ENCODE assay signal across 24 mouse cellular contexts in the genomic region with DNA sequence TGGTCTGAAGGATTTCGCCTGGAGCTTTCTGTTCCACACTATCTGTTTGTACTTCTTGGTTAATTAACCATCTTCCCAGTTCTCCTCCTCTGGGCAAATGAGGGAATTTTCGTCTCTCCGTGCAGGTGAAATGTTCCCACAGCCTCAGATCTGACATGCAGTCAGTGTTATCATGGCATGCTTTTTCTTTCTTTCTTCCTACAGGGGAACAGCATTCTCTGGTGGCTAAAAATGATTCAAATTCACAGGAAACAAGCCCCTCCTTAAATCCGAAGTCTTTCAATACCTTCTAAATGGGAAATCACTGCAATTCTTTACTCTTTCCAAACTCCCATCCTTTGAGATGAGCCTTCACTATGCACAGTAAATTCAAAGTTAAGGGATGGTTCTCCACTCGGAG.
DNase-seq lines count a peak whose midpoint lies in the region; ATAC-seq and TF ChIP-seq lines count a peak whose summit lies in the region.
"Had no signal": no experiment of that assay in that cellular context is flagged by ENCODE, and none has a peak within 500 bp of the region (broad histone marks: within the 10 kb centered on the region; RNA-seq: fewer than 3 reads in every experiment).

No protein-coding gene starts in this region.

- no peaks in the 10 kb centered on the region for H3K9me3 ChIP-seq in forebrain, embryonic 10.5 days
- H3K9me3 ChIP-seq in forebrain, embryonic 14.5 days (replicated peaks; ENCODE audit: control insufficient read depth, low read length), result no peaks in the 10 kb centered on the region
- no peaks in the 10 kb centered on the region for H3K9me3 ChIP-seq in hindbrain, postnatal 0 days (ENCODE audit: low read length)
- no peaks in the 10 kb centered on the region for H3K9me3 ChIP-seq in hindbrain, embryonic 10.5 days
- no peaks in the 10 kb centered on the region for H3K9me3 ChIP-seq in midbrain, embryonic 10.5 days (replicated peaks)
- no peaks in the 10 kb centered on the region for H3K9me3 ChIP-seq in midbrain, embryonic 15.5 days
- H3K9me3 ChIP-seq in stomach, postnatal 0 days (ENCODE audit: control insufficient read depth, low read length), result no peaks in the 10 kb centered on the region
- H3K9me3 ChIP-seq: embryonic facial prominence, embryonic 10.5 days; embryonic facial prominence, embryonic 13.5 days; forebrain, embryonic 15.5 days had no signal

- 0 out of 2 replicates have a peak, but pooled peaks cover 3% of the 10 kb centered on the region for H3K27me3 ChIP-seq in forebrain, embryonic 10.5 days (ENCODE audit: poor library complexity, severe bottlenecking)
- no peaks in the 10 kb centered on the region for H3K27me3 ChIP-seq in forebrain, embryonic 14.5 days (replicated peaks; ENCODE audit: control insufficient read depth, insufficient read depth, low read length)
- H3K27me3 ChIP-seq in hindbrain, postnatal 0 days (ENCODE audit: insufficient read depth, low read length), result no peaks in the 10 kb centered on the region
- no peaks in the 10 kb centered on the region for H3K27me3 ChIP-seq in hindbrain, embryonic 10.5 days (ENCODE audit: insufficient read depth, poor library complexity, severe bottlenecking)
- no peaks in the 10 kb centered on the region for H3K27me3 ChIP-seq in midbrain, embryonic 10.5 days (ENCODE audit: low read depth, poor library complexity, severe bottlenecking)
- no peaks in the 10 kb centered on the region for H3K27me3 ChIP-seq in midbrain, embryonic 15.5 days (replicated peaks)
- no peaks in the 10 kb centered on the region for H3K27me3 ChIP-seq in stomach, postnatal 0 days (ENCODE audit: control insufficient read depth, insufficient read depth, low read length)
- H3K27me3 ChIP-seq: forebrain, embryonic 15.5 days had no signal

- 58% methylated on average over 5 of the region's 5 CpGs for WGBS in forebrain, embryonic 10.5 days
- 37% methylated on average over 5 of the region's 5 CpGs for WGBS in forebrain, embryonic 14.5 days
- whole genome bisulfite sequencing in hindbrain, postnatal 0 days, result 57% methylated on average over 5 of the region's 5 CpGs
- WGBS in hindbrain, embryonic 10.5 days, result 64% methylated on average over 5 of the region's 5 CpGs
- WGBS in midbrain, embryonic 10.5 days, result 67% methylated on average over 5 of the region's 5 CpGs
- 56% methylated on average over 5 of the region's 5 CpGs for WGBS in midbrain, embryonic 15.5 days
- 56% methylated on average over 5 of the region's 5 CpGs for WGBS in stomach, postnatal 0 days

- TF ChIP-seq CTCF in hindbrain, postnatal 0 days (IDR thresholded peaks at IDR 0.05; ENCODE audit: low read depth), result peak; percentile 32; the same call in 1 of the 2 replicates
- TF ChIP-seq CTCF in stomach, postnatal 0 days (IDR thresholded peaks at IDR 0.05; ENCODE audit: low read depth), result peak; percentile 35

- no peak for TF ChIP-seq EP300 in stomach, postnatal 0 days (optimal IDR thresholded peaks at IDR 0.05)

- no peak for ATAC-seq in forebrain, embryonic 14.5 days
- no peak for ATAC-seq in hindbrain, postnatal 0 days
- no peak for ATAC-seq in midbrain, embryonic 15.5 days (replicated peaks)
- ATAC-seq in stomach, postnatal 0 days (ENCODE audit: low FRiP score, low TSS enrichment), result no peak
- ATAC-seq: activated CD4-positive, CD25-positive, alpha-beta regulatory T cell, adult 4 months; forebrain, embryonic 15.5 days had no signal

- DNase-seq in forebrain, embryonic 10.5 days (ENCODE audit: extremely low spot score, low spot score), result no peak
- no peak for DNase-seq in forebrain, embryonic 14.5 days (ENCODE audit: low spot score)
- no peak for DNase-seq in hindbrain, postnatal 0 days (ENCODE audit: low spot score)
- no peak for DNase-seq in hindbrain, embryonic 10.5 days (ENCODE audit: low spot score)
- no peak for DNase-seq in midbrain, embryonic 10.5 days (ENCODE audit: low spot score)
- no peak for DNase-seq in stomach, postnatal 0 days (ENCODE audit: low spot score)
- DNase-seq: adrenal gland, adult 8-10 months; adrenal gland, postnatal 25 days; cerebellum, adult 11-12 months; cerebellum, adult 8-10 months; cerebellum, postnatal 10 days; cerebellum, postnatal 36 days; embryo, embryonic 11 days; gastrocnemius, postnatal 10 days; gastrocnemius, postnatal 36 days; heart, postnatal 36 days had no signal

- H3K9ac ChIP-seq in forebrain, embryonic 14.5 days (ENCODE audit: low read length), result no peak overlapping the region
- no peak overlapping the region for H3K9ac ChIP-seq in hindbrain, postnatal 0 days (replicated peaks; ENCODE audit: low read length)
- H3K9ac ChIP-seq in midbrain, embryonic 15.5 days, result no peak overlapping the region
- H3K9ac ChIP-seq in stomach, postnatal 0 days (ENCODE audit: low read length), result no peak overlapping the region
- H3K9ac ChIP-seq: embryonic facial prominence, embryonic 13.5 days; forebrain, embryonic 15.5 days; hindbrain, embryonic 14.5 days had no signal

- no peak overlapping the region for H3K4me2 ChIP-seq in forebrain, embryonic 14.5 days (ENCODE audit: low read length)
- no peak overlapping the region for H3K4me2 ChIP-seq in hindbrain, postnatal 0 days (ENCODE audit: low read depth, low read length)
- no peak overlapping the region for H3K4me2 ChIP-seq in midbrain, embryonic 15.5 days
- no peak overlapping the region for H3K4me2 ChIP-seq in stomach, postnatal 0 days (replicated peaks; ENCODE audit: low read depth)
- H3K4me2 ChIP-seq: embryonic facial prominence, embryonic 13.5 days; forebrain, embryonic 15.5 days; heart, embryonic 11.5 days; hindbrain, embryonic 14.5 days had no signal

- H3K36me3 ChIP-seq in forebrain, embryonic 10.5 days (replicated peaks), result no peaks in the 10 kb centered on the region
- no peaks in the 10 kb centered on the region for H3K36me3 ChIP-seq in forebrain, embryonic 14.5 days (ENCODE audit: control insufficient read depth, insufficient read depth, low read length)
- H3K36me3 ChIP-seq in hindbrain, postnatal 0 days (ENCODE audit: insufficient read depth, low read length), result no peaks in the 10 kb centered on the region
- H3K36me3 ChIP-seq in hindbrain, embryonic 10.5 days, result no peaks in the 10 kb centered on the region
- no peaks in the 10 kb centered on the region for H3K36me3 ChIP-seq in midbrain, embryonic 10.5 days
- no peaks in the 10 kb centered on the region for H3K36me3 ChIP-seq in midbrain, embryonic 15.5 days (replicated peaks)
- H3K36me3 ChIP-seq in stomach, postnatal 0 days (ENCODE audit: control insufficient read depth, insufficient read depth, low read length), result no peaks in the 10 kb centered on the region
- H3K36me3 ChIP-seq: embryonic facial prominence, embryonic 10.5 days; embryonic facial prominence, embryonic 13.5 days; forebrain, embryonic 15.5 days had no signal

- H3K27ac ChIP-seq in forebrain, embryonic 10.5 days, result peak overlapping the region; percentile 75
- H3K27ac ChIP-seq in forebrain, embryonic 14.5 days (ENCODE audit: low read depth, low read length), result no peak overlapping the region
- H3K27ac ChIP-seq in hindbrain, postnatal 0 days, result no peak overlapping the region
- H3K27ac ChIP-seq in hindbrain, embryonic 10.5 days, result no peak overlapping the region
- H3K27ac ChIP-seq in midbrain, embryonic 10.5 days (replicated peaks), result peak overlapping the region; percentile 75
- H3K27ac ChIP-seq in midbrain, embryonic 15.5 days, result no peak overlapping the region
- no peak overlapping the region for H3K27ac ChIP-seq in stomach, postnatal 0 days (replicated peaks)
- H3K27ac ChIP-seq: embryonic facial prominence, embryonic 13.5 days; forebrain, embryonic 15.5 days; hindbrain, embryonic 14.5 days had no signal

- peaks cover 64% of the 10 kb centered on the region for H3K4me1 ChIP-seq in forebrain, embryonic 10.5 days
- peaks cover 13% of the 10 kb centered on the region; the same call in 1 of the 2 replicates for H3K4me1 ChIP-seq in forebrain, embryonic 14.5 days (ENCODE audit: control insufficient read depth, insufficient read depth, low read length)
- H3K4me1 ChIP-seq in hindbrain, postnatal 0 days (ENCODE audit: insufficient read depth, low read length), result no peaks in the 10 kb centered on the region
- H3K4me1 ChIP-seq in hindbrain, embryonic 10.5 days (replicated peaks), result peaks cover 37% of the 10 kb centered on the region
- peaks cover 45% of the 10 kb centered on the region for H3K4me1 ChIP-seq in midbrain, embryonic 10.5 days
- 0 out of 2 replicates have a peak, but pooled peaks cover 8% of the 10 kb centered on the region for H3K4me1 ChIP-seq in midbrain, embryonic 15.5 days
- no peaks in the 10 kb centered on the region for H3K4me1 ChIP-seq in stomach, postnatal 0 days (replicated peaks; ENCODE audit: control insufficient read depth, insufficient read depth)
- H3K4me1 ChIP-seq: embryonic facial prominence, embryonic 13.5 days had no signal

- no peak overlapping the region for H3K4me3 ChIP-seq in forebrain, embryonic 10.5 days
- no peak overlapping the region for H3K4me3 ChIP-seq in forebrain, embryonic 14.5 days (ENCODE audit: low read depth, low read length)
- H3K4me3 ChIP-seq in hindbrain, postnatal 0 days (ENCODE audit: low read length), result no peak overlapping the region
- H3K4me3 ChIP-seq in hindbrain, embryonic 10.5 days, result no peak overlapping the region
- H3K4me3 ChIP-seq in midbrain, embryonic 10.5 days, result no peak overlapping the region
- H3K4me3 ChIP-seq in midbrain, embryonic 15.5 days, result no peak overlapping the region
- no peak overlapping the region for H3K4me3 ChIP-seq in stomach, postnatal 0 days (ENCODE audit: low read depth, low read length)
- H3K4me3 ChIP-seq: embryonic facial prominence, embryonic 10.5 days; embryonic facial prominence, embryonic 13.5 days; erythroblast, embryonic 14.5 days; forebrain, embryonic 15.5 days had no signal

Comparison
In these comparisons a context has a peak if more than half of its experiments do, and no peak if none do; other contexts are left out.
1. H3K27ac ChIP-seq: peak in forebrain, embryonic 10.5 days (single experiment) and midbrain, embryonic 10.5 days (single experiment); none in forebrain, embryonic 14.5 days (single experiment), hindbrain, postnatal 0 days (single experiment), hindbrain, embryonic 10.5 days (single experiment), midbrain, embryonic 15.5 days (single experiment) and stomach, postnatal 0 days (single experiment).